15 mouse cellular contexts compared by ENCODE assay signal in genomic region chr16:92644315-92644714, GRCm38 (mm10).
A peak's percentile ranks its signal among the peaks of the same experiment; 100 is the strongest.
DNase-seq lines count a peak whose midpoint lies in the region; ATAC-seq and TF ChIP-seq lines count a peak whose summit lies in the region.
"Had no signal": no experiment of that assay in that cellular context is flagged by ENCODE, and none has a peak within 500 bp of the region (broad histone marks: within the 10 kb centered on the region; RNA-seq: fewer than 3 reads in every experiment).

No protein-coding gene starts in this region.

- TF ChIP-seq CTCF in thymus, adult 2 months (IDR thresholded peaks at IDR 0.05; ENCODE audit: borderline replicate concordance, control insufficient read depth, extremely low read depth, insufficient read depth, low read length, poor library complexity), result no peak

- peak overlapping the region; percentile 17 for H3K27ac ChIP-seq in hindbrain, embryonic 10.5 days
- no peak overlapping the region for H3K27ac ChIP-seq in hindbrain, embryonic 12.5 days
- peak overlapping the region; percentile 60 for H3K27ac ChIP-seq in thymus, adult 2 months (ENCODE audit: control insufficient read depth, insufficient read depth, low read length)
- peak overlapping the region; percentile 84 for H3K27ac ChIP-seq in limb, embryonic 10.5 days
- no peak overlapping the region for H3K27ac ChIP-seq in midbrain, embryonic 16.5 days (ENCODE audit: low read length)
- H3K27ac ChIP-seq: heart, embryonic 13.5 days; hindbrain, embryonic 13.5 days; liver, embryonic 14.5 days had no signal

- no peak for DNase-seq in hindbrain, embryonic 10.5 days (ENCODE audit: low spot score)
- DNase-seq in thymus, adult 2 months, result no peak
- DNase-seq in thymus, adult 18-20 months, result no peak
- no peak for DNase-seq in limb, embryonic 10.5 days (ENCODE audit: low spot score)
- no peak for DNase-seq in cerebellum, adult 9-10 months
- no peak for DNase-seq in layer of hippocampus, adult 11-12 months (ENCODE audit: low spot score)
- DNase-seq: adrenal gland, postnatal 36 days; gastrocnemius, postnatal 25 days had no signal

- H3K4me2 ChIP-seq in hindbrain, embryonic 12.5 days (replicated peaks), result no peak overlapping the region
- H3K4me2 ChIP-seq in midbrain, embryonic 16.5 days (ENCODE audit: low read length), result no peak overlapping the region
- H3K4me2 ChIP-seq: heart, embryonic 13.5 days; hindbrain, embryonic 13.5 days had no signal

- no peaks in the 10 kb centered on the region for H3K36me3 ChIP-seq in hindbrain, embryonic 10.5 days
- no peaks in the 10 kb centered on the region for H3K36me3 ChIP-seq in hindbrain, embryonic 12.5 days
- peaks cover 17% of the 10 kb centered on the region; the same call in 1 of the 2 replicates for H3K36me3 ChIP-seq in thymus, adult 2 months (ENCODE audit: control insufficient read depth, insufficient read depth, low read length)
- no peaks in the 10 kb centered on the region for H3K36me3 ChIP-seq in limb, embryonic 10.5 days
- H3K36me3 ChIP-seq in midbrain, embryonic 16.5 days (ENCODE audit: control insufficient read depth, insufficient read depth, low read length), result no peaks in the 10 kb centered on the region
- H3K36me3 ChIP-seq: heart, embryonic 13.5 days; hindbrain, embryonic 13.5 days had no signal

- H3K9me3 ChIP-seq in hindbrain, embryonic 10.5 days, result no peaks in the 10 kb centered on the region
- H3K9me3 ChIP-seq in hindbrain, embryonic 12.5 days (replicated peaks), result no peaks in the 10 kb centered on the region
- H3K9me3 ChIP-seq in limb, embryonic 10.5 days (replicated peaks), result no peaks in the 10 kb centered on the region
- H3K9me3 ChIP-seq in midbrain, embryonic 16.5 days (replicated peaks; ENCODE audit: control insufficient read depth, low read length, poor library complexity, severe bottlenecking), result no peaks in the 10 kb centered on the region
- H3K9me3 ChIP-seq: heart, embryonic 13.5 days; hindbrain, embryonic 13.5 days; megakaryocyte, embryonic 14.5 days had no signal

- H3K4me3 ChIP-seq in hindbrain, embryonic 10.5 days, result no peak overlapping the region
- no peak overlapping the region for H3K4me3 ChIP-seq in hindbrain, embryonic 12.5 days
- peak overlapping the region; percentile 2; the same call in 1 of the 2 replicates for H3K4me3 ChIP-seq in thymus, adult 2 months (ENCODE audit: control insufficient read depth, insufficient read depth, low read length)
- no peak overlapping the region for H3K4me3 ChIP-seq in limb, embryonic 10.5 days
- no peak overlapping the region for H3K4me3 ChIP-seq in midbrain, embryonic 16.5 days (ENCODE audit: low read depth, low read length)
- H3K4me3 ChIP-seq: erythroblast, embryonic 14.5 days; heart, embryonic 13.5 days; hindbrain, embryonic 13.5 days had no signal

- peaks cover 32% of the 10 kb centered on the region for H3K4me1 ChIP-seq in hindbrain, embryonic 10.5 days (replicated peaks)
- H3K4me1 ChIP-seq in hindbrain, embryonic 12.5 days, result peaks cover 19% of the 10 kb centered on the region
- peaks cover 58% of the 10 kb centered on the region for H3K4me1 ChIP-seq in thymus, adult 2 months (replicated peaks; ENCODE audit: control insufficient read depth, insufficient read depth, low read length)
- H3K4me1 ChIP-seq in limb, embryonic 10.5 days, result peaks cover 35% of the 10 kb centered on the region
- peaks cover 3% of the 10 kb centered on the region; the same call in 1 of the 2 replicates for H3K4me1 ChIP-seq in midbrain, embryonic 16.5 days (ENCODE audit: control insufficient read depth, insufficient read depth, low read length)

- no peak for ATAC-seq in hindbrain, embryonic 12.5 days (ENCODE audit: low FRiP score)
- ATAC-seq in midbrain, embryonic 16.5 days, result no peak

- no peaks in the 10 kb centered on the region for H3K27me3 ChIP-seq in hindbrain, embryonic 10.5 days (ENCODE audit: insufficient read depth, poor library complexity, severe bottlenecking)
- no peaks in the 10 kb centered on the region for H3K27me3 ChIP-seq in hindbrain, embryonic 12.5 days
- no peaks in the 10 kb centered on the region for H3K27me3 ChIP-seq in thymus, adult 2 months (ENCODE audit: control insufficient read depth, insufficient read depth, low read length)
- H3K27me3 ChIP-seq in limb, embryonic 10.5 days (ENCODE audit: low read depth, poor library complexity, severe bottlenecking), result 0 out of 2 replicates have a peak, but pooled peaks cover 5% of the 10 kb centered on the region
- no peaks in the 10 kb centered on the region for H3K27me3 ChIP-seq in midbrain, embryonic 16.5 days (ENCODE audit: control insufficient read depth, insufficient read depth, low read depth, low read length)
- H3K27me3 ChIP-seq: hindbrain, embryonic 13.5 days; megakaryocyte, embryonic 14.5 days had no signal

- H3K9ac ChIP-seq in hindbrain, embryonic 12.5 days, result no peak overlapping the region; the same call in 1 of the 2 replicates
- no peak overlapping the region for H3K9ac ChIP-seq in midbrain, embryonic 16.5 days (ENCODE audit: low read depth, low read length)
- H3K9ac ChIP-seq: heart, embryonic 13.5 days; hindbrain, embryonic 13.5 days; liver, embryonic 14.5 days had no signal

- TF ChIP-seq POLR2A in thymus, adult 2 months (IDR thresholded peaks at IDR 0.05; ENCODE audit: control insufficient read depth, extremely low read depth, insufficient read depth, low read length, poor library complexity), result no peak

- WGBS in hindbrain, embryonic 10.5 days, result 72% methylated on average over 10 of the region's 10 CpGs
- 70% methylated on average over 9 of the region's 10 CpGs for WGBS in hindbrain, embryonic 12.5 days
- WGBS in thymus, adult 2 months, result 41% methylated on average over 10 of the region's 10 CpGs
- 76% methylated on average over 10 of the region's 10 CpGs for WGBS in limb, embryonic 10.5 days
- 74% methylated on average over 10 of the region's 10 CpGs for WGBS in midbrain, embryonic 16.5 days

Comparison
In these comparisons a context has a peak if more than half of its experiments do, and no peak if none do; other contexts are left out.
1. H3K27ac ChIP-seq: peak in hindbrain, embryonic 10.5 days (single experiment), thymus, adult 2 months (single experiment) and limb, embryonic 10.5 days (single experiment); none in hindbrain, embryonic 12.5 days (single experiment) and midbrain, embryonic 16.5 days (single experiment).